Mouse (Mus musculus) stomach, embryonic 16.5 days (tissue): Measurements from ENCODE around the gene Esd. TPM values are rescaled to one million over a fixed set of nuclear protein-coding genes. Genes with fewer than 3 reads are reported as not detected.
A peak's percentile ranks its signal among the peaks of the same experiment; 100 is the strongest.

Experiments used
- ATAC-seq: fragments of 200-750 bp; cut with Nextera tagmentation; 2 replicates; pipeline ENCODE4 v1.8.0; 2017; ENCODE audit warnings: moderate number of reproducible peaks, moderate TSS enrichment; ENCODE audit not compliant: insufficient read depth, low FRiP score
- H3K27ac ChIP-seq: fragments of 300-500 bp; sonication (generic); 2 replicates; pipeline ENCODE4 v1.5.1; 2014; ENCODE audit warnings: low read length
- H3K27me3 ChIP-seq: fragments of 300-500 bp; sonication (generic); 2 replicates; pipeline ENCODE4 v1.6.1; 2014; ENCODE audit warnings: low read length, control low read depth, mixed read lengths; ENCODE audit not compliant: control insufficient read depth, insufficient read depth
- H3K36me3 ChIP-seq: fragments of 300-500 bp; sonication (generic); 2 replicates; pipeline ENCODE4 v1.6.1; 2014; ENCODE audit warnings: low read length; ENCODE audit not compliant: control insufficient read depth, insufficient read depth
- H3K4me1 ChIP-seq: fragments of 300-500 bp; sonication (generic); 2 replicates; pipeline ENCODE4 v1.6.1; 2014; ENCODE audit warnings: low read length, control low read depth, mixed read lengths; ENCODE audit not compliant: control insufficient read depth, insufficient read depth
- H3K4me2 ChIP-seq: fragments of 300-500 bp; sonication (generic); 2 replicates; pipeline ENCODE4 v1.6.1; 2014; ENCODE audit warnings: low read depth, low read length, mixed read lengths
- H3K4me3 ChIP-seq: fragments of 300-500 bp; sonication (generic); replicated peaks from 2 replicates; pipeline ENCODE4 v1.5.1; 2014; ENCODE audit warnings: mild to moderate bottlenecking, low read length
- H3K9ac ChIP-seq: fragments of 300-500 bp; sonication (generic); 2 replicates; pipeline ENCODE4 v1.6.1; 2014; ENCODE audit warnings: low read length
- H3K9me3 ChIP-seq: fragments of 300-500 bp; sonication (generic); replicated peaks from 2 replicates; pipeline ENCODE4 v1.6.1; 2016; ENCODE audit warnings: low read length, control low read depth; ENCODE audit not compliant: control insufficient read depth
- WGBS: fragments of 180-500 bp; shearing (Covaris S2); extraction: QIAGEN DNeasy Blood & Tissue Kit; methylation state at CpG from one replicate; pipeline ENCODE4 v1.1.7; 2014; 5-methylcytosine and 5-hydroxymethylcytosine counted together
- polyA plus RNA-seq: library from polyadenylated mRNA; unstranded; fragments of >200 nt; fragmentation: Nextera tagmentation; extraction: Ambion mirVana; gene quantifications from 2 replicates; pipeline ENCODE4 v1.2.1, GENCODE M21; 2015

Gene Esd
- polyA plus RNA-seq, 1 experiment from 2014 or later: 326 TPM

- Histone ChIP-seq H3K4me3 (peak overlapping the region; percentile 86), H3K27me3 (no peaks in the 10 kb centered on the region), H3K9me3 (no peaks in the 10 kb centered on the region), H3K4me1 (peaks cover 7% of the 10 kb centered on the region), H3K9ac (peak overlapping the region; percentile 64), H3K36me3 (peaks cover 3% of the 10 kb centered on the region; the same call in 1 of the 2 replicates), H3K27ac (peak overlapping the region; percentile 84), H3K4me2 (peak overlapping the region; percentile 78)
- 0 out of 2 replicates have a peak, but pooled peaks have one; percentile 1 for ATAC-seq
- WGBS: 21% methylated on average over 9 of the region's 9 CpGs
Measured at GRCm38 (mm10) chr14:74731221-74732078, 647 bp upstream of the Esd start.

GRCm38 (mm10) chr14:74733397-74733796 is 1.3 kb downstream of the Esd start:
- WGBS: 50% methylated on average over 2 of the region's 2 CpGs
- Histone ChIP-seq H3K27me3 (no peaks in the 10 kb centered on the region), H3K4me2 (peak overlapping the region; percentile 78), H3K36me3 (peaks cover 9% of the 10 kb centered on the region; the same call in 1 of the 2 replicates), H3K4me3 (peak overlapping the region; percentile 86), H3K9ac (peak overlapping the region; percentile 11; the same call in 1 of the 2 replicates), H3K9me3 (no peaks in the 10 kb centered on the region), H3K27ac (no peak overlapping the region), H3K4me1 (peaks cover 7% of the 10 kb centered on the region)
- ATAC-seq: no peak

- WGBS: 70% methylated on average over 6 of the region's 6 CpGs
- no peak overlapping the region for H3K4me3 ChIP-seq
- peaks cover 11% of the 10 kb centered on the region; the same call in 1 of the 2 replicates for H3K36me3 ChIP-seq
- H3K9ac ChIP-seq: no peak overlapping the region
- no peaks in the 10 kb centered on the region for H3K9me3 ChIP-seq
- ATAC-seq: no peak
- H3K27me3 ChIP-seq: no peaks in the 10 kb centered on the region
- H3K4me2 ChIP-seq: no peak overlapping the region
- H3K4me1 ChIP-seq: peaks cover 7% of the 10 kb centered on the region
- H3K27ac ChIP-seq: no peak overlapping the region
Measured at GRCm38 (mm10) chr14:74735471-74735870, 3.4 kb downstream of the Esd start.

- H3K4me3 ChIP-seq: no peak overlapping the region
- H3K4me1 ChIP-seq: peaks cover 7% of the 10 kb centered on the region
- 90% methylated on average over 6 of the region's 6 CpGs for WGBS
- H3K9me3 ChIP-seq: no peaks in the 10 kb centered on the region
- peaks cover 14% of the 10 kb centered on the region; the same call in 1 of the 2 replicates for H3K36me3 ChIP-seq
- H3K27ac ChIP-seq: no peak overlapping the region
- H3K4me2 ChIP-seq: no peak overlapping the region
- no peaks in the 10 kb centered on the region for H3K27me3 ChIP-seq
- no peak for ATAC-seq
- no peak overlapping the region for H3K9ac ChIP-seq
Measured at GRCm38 (mm10) chr14:74736850-74737249, 4.8 kb downstream of the Esd start.

- no peaks in the 10 kb centered on the region for H3K27me3 ChIP-seq
- H3K4me3 ChIP-seq: no peak overlapping the region
- H3K36me3 ChIP-seq: peaks cover 8% of the 10 kb centered on the region; the same call in 1 of the 2 replicates
- 58% methylated on average over 10 of the region's 10 CpGs for WGBS
- H3K9ac ChIP-seq: no peak overlapping the region
- 0 out of 2 replicates have a peak, but pooled peaks cover under 1% of the 10 kb centered on the region for H3K9me3 ChIP-seq
- H3K4me2 ChIP-seq: no peak overlapping the region
- no peaks in the 10 kb centered on the region for H3K4me1 ChIP-seq
- ATAC-seq: no peak
- H3K27ac ChIP-seq: no peak overlapping the region
Measured at GRCm38 (mm10) chr14:74764191-74764918, 32.3 kb downstream of the Esd start.

- ATAC-seq: no peak
- no peak overlapping the region for H3K9ac ChIP-seq
Measured at GRCm38 (mm10) chr14:74767892-74768291, 35.8 kb downstream of the Esd start.

GRCm38 (mm10) chr14:74774046-74774619 is 42.0 kb downstream of the Esd start:
- Histone ChIP-seq H3K36me3 (peaks cover 11% of the 10 kb centered on the region), H3K4me2 (no peak overlapping the region)
- 84% methylated on average over 10 of the region's 10 CpGs for WGBS

More at GRCm38 (mm10) chr14:74767892-74768291, 35.8 kb downstream of the Esd start:
- 50% methylated on average over 1 of the region's 1 CpGs for WGBS
- Histone ChIP-seq H3K27ac (no peak overlapping the region), H3K4me3 (no peak overlapping the region), H3K4me2 (no peak overlapping the region), H3K9me3 (0 out of 2 replicates have a peak, but pooled peaks cover 4% of the 10 kb centered on the region), H3K4me1 (no peaks in the 10 kb centered on the region), H3K36me3 (peaks cover 12% of the 10 kb centered on the region), H3K27me3 (no peaks in the 10 kb centered on the region)

GRCm38 (mm10) chr14:74784243-74784934 is 52.3 kb downstream of the Esd start:
- H3K9ac ChIP-seq: no peak overlapping the region
- H3K4me2 ChIP-seq: no peak overlapping the region
- peaks cover 16% of the 10 kb centered on the region for H3K36me3 ChIP-seq
- no peak overlapping the region for H3K27ac ChIP-seq
- no peak overlapping the region for H3K4me3 ChIP-seq
- no peaks in the 10 kb centered on the region for H3K9me3 ChIP-seq
- no peak for ATAC-seq
- H3K4me1 ChIP-seq: no peaks in the 10 kb centered on the region
- WGBS: 53% methylated on average over 11 of the region's 11 CpGs
- no peaks in the 10 kb centered on the region for H3K27me3 ChIP-seq

More at GRCm38 (mm10) chr14:74774046-74774619, 42.0 kb downstream of the Esd start:
- H3K27ac ChIP-seq: no peak overlapping the region
- no peaks in the 10 kb centered on the region for H3K4me1 ChIP-seq
- H3K4me3 ChIP-seq: no peak overlapping the region
- no peaks in the 10 kb centered on the region for H3K27me3 ChIP-seq
- H3K9me3 ChIP-seq: 0 out of 2 replicates have a peak, but pooled peaks cover 4% of the 10 kb centered on the region
- no peak overlapping the region for H3K9ac ChIP-seq
- ATAC-seq: no peak
